Mouse (Mus musculus) midbrain, embryonic 14.5 days (tissue): Measurements from ENCODE around the gene Megf8. TPM values are rescaled to one million over a fixed set of nuclear protein-coding genes. Genes with fewer than 3 reads are reported as not detected.
A peak's percentile ranks its signal among the peaks of the same experiment; 100 is the strongest.

ENCODE experiments used
- ATAC-seq: fragments of 200-750 bp; cut with Nextera tagmentation; 2 replicates; pipeline ENCODE4 v1.8.0; 2017; ENCODE audit warnings: moderate number of reproducible peaks, moderate library complexity; ENCODE audit not compliant: low FRiP score, low TSS enrichment
- DNase-seq: peaks from one replicate; pipeline ENCODE4 v3.0.0-alpha.2; 2015
- H3K27ac ChIP-seq: fragments of 300-500 bp; sonication (generic); replicated peaks from 2 replicates; pipeline ENCODE4 v1.5.1; 2014; ENCODE audit warnings: mild to moderate bottlenecking, low read depth, low read length, moderate library complexity
- H3K27me3 ChIP-seq: fragments of 300-500 bp; sonication (generic); 2 replicates; pipeline ENCODE4 v1.6.1; 2014; ENCODE audit warnings: low read length, control low read depth, mixed read lengths; ENCODE audit not compliant: control insufficient read depth, insufficient read depth
- H3K36me3 ChIP-seq: fragments of 300-500 bp; sonication (generic); 2 replicates; pipeline ENCODE4 v1.6.1; 2014; ENCODE audit warnings: low read length, control low read depth; ENCODE audit not compliant: control insufficient read depth, insufficient read depth
- H3K4me1 ChIP-seq: fragments of 300-500 bp; sonication (generic); 2 replicates; pipeline ENCODE4 v1.6.1; 2014; ENCODE audit warnings: mild to moderate bottlenecking, antibody characterized with exemption, low read length, control low read depth; ENCODE audit not compliant: control insufficient read depth, insufficient read depth
- H3K4me2 ChIP-seq: fragments of 300-500 bp; sonication (generic); 2 replicates; pipeline ENCODE4 v1.6.1; 2014; ENCODE audit warnings: mild to moderate bottlenecking, low read length, moderate library complexity
- H3K4me3 ChIP-seq: fragments of 300-500 bp; sonication (generic); replicated peaks from 2 replicates; pipeline ENCODE4 v1.5.1; 2014; ENCODE audit warnings: low read depth, low read length
- H3K9ac ChIP-seq: fragments of 300-500 bp; sonication (generic); replicated peaks from 2 replicates; pipeline ENCODE4 v1.6.1; 2014; ENCODE audit warnings: mild to moderate bottlenecking, low read length, moderate library complexity
- H3K9me3 ChIP-seq: fragments of 300-500 bp; sonication (generic); 2 replicates; pipeline ENCODE4 v1.6.1; 2016; ENCODE audit warnings: low read length, control low read depth, mixed read lengths; ENCODE audit not compliant: control insufficient read depth
- WGBS: fragments of 180-500 bp; shearing (Covaris S2); extraction: QIAGEN DNeasy Blood & Tissue Kit; methylation state at CpG from one replicate; pipeline ENCODE4 v1.1.7; 2014; 5-methylcytosine and 5-hydroxymethylcytosine counted together
- polyA plus RNA-seq: library from polyadenylated mRNA; unstranded; fragments of >200 nt; fragmentation: Nextera tagmentation; extraction: Ambion mirVana; gene quantifications from 2 replicates; pipeline ENCODE4 v1.2.1, GENCODE M21; 2014

The Megf8 gene
- polyA plus RNA-seq = 21.6 and 23.2 TPM in 2 replicates

DNA sequence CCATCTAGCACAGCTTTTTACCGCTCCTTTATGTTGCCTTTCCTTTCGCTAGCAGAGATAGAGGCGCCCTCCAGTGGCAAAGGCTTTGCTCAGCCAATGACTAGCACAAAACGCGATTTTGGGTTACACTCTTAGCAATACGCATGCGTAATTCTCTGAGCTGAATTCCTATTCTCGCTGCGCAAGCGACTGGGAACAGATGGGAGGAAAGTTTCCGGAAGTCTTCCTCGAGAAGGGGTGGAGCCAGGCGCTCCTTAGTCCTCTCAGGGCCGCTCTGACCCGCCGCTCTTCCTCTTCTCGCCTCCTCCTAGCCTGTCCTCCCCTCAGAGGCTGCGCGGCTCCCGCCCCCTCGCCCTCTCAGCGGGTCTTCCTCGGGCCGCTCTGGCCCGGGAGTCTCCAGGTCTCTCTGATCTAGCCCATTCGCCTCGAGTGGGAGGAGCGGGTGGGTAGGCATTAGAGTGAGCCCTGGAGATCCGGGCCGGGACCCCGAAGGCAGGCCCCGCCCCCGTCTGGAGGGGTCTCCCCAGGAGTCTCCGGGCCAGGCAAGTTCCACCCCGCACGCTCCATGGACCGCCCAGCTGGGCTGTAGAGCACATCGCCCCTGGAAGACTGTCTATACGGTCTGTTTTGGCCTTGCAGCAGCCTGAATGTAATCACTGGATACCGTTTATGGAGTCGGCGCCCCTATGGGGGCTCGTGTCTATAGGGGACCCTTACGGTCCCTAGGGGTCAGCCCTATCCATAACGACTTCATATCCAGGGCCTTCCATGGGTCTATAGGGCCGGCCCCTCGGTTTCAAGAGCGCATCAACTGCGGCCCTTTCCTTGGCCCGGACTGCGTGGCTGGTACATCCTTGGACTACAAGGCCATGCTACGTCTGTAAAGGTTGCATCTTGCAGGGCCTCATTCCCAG, at the start of gene Megf8:
Gene Megf8 (plus strand): TSS at position 633 of the 914 bp plus-strand sequence.
- peak within 1 kb of the TSS; percentile 99 for H3K4me2 ChIP-seq
- H3K4me1 ChIP-seq = peaks cover 30% of the 10 kb centered on the region
- H3K27ac ChIP-seq = peak within 1 kb of the TSS; percentile 90
- peak within 1 kb of the TSS; percentile 89 for H3K9ac ChIP-seq
- H3K36me3 ChIP-seq = peaks cover 4% of the 10 kb centered on the region; the same call in 1 of the 2 replicates
- DNase-seq (peak; percentile 100), ATAC-seq (peak; percentile 97)
- WGBS = 1% methylated on average over 52 of the region's 52 CpGs
- peak within 1 kb of the TSS; percentile 68 for H3K4me3 ChIP-seq
- peaks cover 37% of the 10 kb centered on the region for H3K27me3 ChIP-seq
- H3K9me3 ChIP-seq = no peaks in the 10 kb centered on the region

GRCm38 (mm10) chr7:25267301-25267750, 49.6 kb upstream of the Megf8 start, which contains the start of gene Cic:
Gene Cic (plus strand): TSS chr7:25267704.
- DNase-seq (peak; percentile 100), ATAC-seq (peak; percentile 90)
- Histone ChIP-seq H3K27me3 (no peaks in the 10 kb centered on the region), H3K36me3 (peaks cover 12% of the 10 kb centered on the region), H3K9me3 (no peaks in the 10 kb centered on the region), H3K4me3 (peak within 1 kb of the TSS; percentile 62), H3K27ac (peak within 1 kb of the TSS; percentile 90), H3K4me1 (peaks cover 19% of the 10 kb centered on the region), H3K9ac (peak within 1 kb of the TSS; percentile 80), H3K4me2 (peak within 1 kb of the TSS; percentile 83)
- under 1% methylated on average over 29 of the region's 29 CpGs for WGBS

GRCm38 (mm10) chr7:25267751-25268463, 49.1 kb upstream of the Megf8 start:
- ATAC-seq = peak; percentile 95

GRCm38 (mm10) chr7:25268588-25268987, 48.4 kb upstream of the Megf8 start:
- no peaks in the 10 kb centered on the region for H3K9me3 ChIP-seq

More at GRCm38 (mm10) chr7:25267751-25268463, 49.1 kb upstream of the Megf8 start:
- peak overlapping the region; percentile 62 for H3K4me3 ChIP-seq
- H3K27me3 ChIP-seq = no peaks in the 10 kb centered on the region
- peaks cover 19% of the 10 kb centered on the region for H3K4me1 ChIP-seq
- peak overlapping the region; percentile 80 for H3K9ac ChIP-seq
- peak overlapping the region; percentile 83 for H3K4me2 ChIP-seq
- under 1% methylated on average over 33 of the region's 33 CpGs for WGBS
- H3K27ac ChIP-seq = peak overlapping the region; percentile 90
- peaks cover 18% of the 10 kb centered on the region for H3K36me3 ChIP-seq
- peak; percentile 100 for DNase-seq
- no peaks in the 10 kb centered on the region for H3K9me3 ChIP-seq

DNA sequence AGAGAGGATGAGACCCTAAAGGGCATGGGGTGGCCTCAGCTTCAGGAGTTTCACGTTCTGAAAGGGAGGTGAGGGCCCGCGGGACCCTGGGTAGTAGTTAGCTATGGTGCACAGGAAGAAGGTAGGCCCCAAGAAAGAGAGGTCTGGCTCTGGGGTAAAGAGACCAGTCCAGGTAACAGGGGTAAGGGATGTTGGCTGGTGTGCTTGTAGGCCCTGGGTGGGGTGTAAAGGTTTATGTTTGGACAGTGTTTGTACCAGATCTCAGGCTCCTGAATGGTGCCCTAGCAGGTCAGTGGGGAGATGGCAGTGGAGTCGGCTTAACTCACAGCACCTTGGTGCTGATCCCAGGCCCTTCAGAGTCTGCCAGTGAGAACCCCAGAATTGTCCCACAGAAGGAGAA, 47.9 kb upstream of the Megf8 start:
- Histone ChIP-seq H3K27me3 (no peaks in the 10 kb centered on the region), H3K9ac (peak overlapping the region; percentile 80), H3K4me3 (peak overlapping the region; percentile 62), H3K36me3 (peaks cover 26% of the 10 kb centered on the region), H3K4me2 (peak overlapping the region; percentile 83), H3K4me1 (peaks cover 21% of the 10 kb centered on the region), H3K27ac (0 out of 2 replicates have a peak overlapping the region, but pooled peaks have one; percentile 80), H3K9me3 (no peaks in the 10 kb centered on the region)
- ATAC-seq (no peak), DNase-seq (no peak)
- WGBS = 50% methylated on average over 4 of the region's 4 CpGs

More at GRCm38 (mm10) chr7:25268588-25268987, 48.4 kb upstream of the Megf8 start:
- H3K27me3 ChIP-seq = no peaks in the 10 kb centered on the region
- peaks cover 19% of the 10 kb centered on the region for H3K4me1 ChIP-seq
- DNase-seq (no peak), ATAC-seq (no peak)
- H3K36me3 ChIP-seq = peaks cover 25% of the 10 kb centered on the region
- peak overlapping the region; percentile 80 for H3K9ac ChIP-seq
- H3K27ac ChIP-seq = peak overlapping the region; percentile 80
- peak overlapping the region; percentile 62 for H3K4me3 ChIP-seq
- peak overlapping the region; percentile 83 for H3K4me2 ChIP-seq
- WGBS = 1% methylated on average over 7 of the region's 7 CpGs

- Histone ChIP-seq H3K9me3 (no peaks in the 10 kb centered on the region), H3K4me3 (peak overlapping the region; percentile 62), H3K36me3 (peaks cover 28% of the 10 kb centered on the region), H3K4me2 (peak overlapping the region; percentile 83), H3K9ac (peak overlapping the region; percentile 80; the same call in 1 of the 2 replicates), H3K27me3 (no peaks in the 10 kb centered on the region), H3K4me1 (peaks cover 23% of the 10 kb centered on the region), H3K27ac (no peak overlapping the region)
- ATAC-seq (no peak), DNase-seq (no peak)
- WGBS = 82% methylated on average over 8 of the region's 8 CpGs
Measured at GRCm38 (mm10) chr7:25269545-25270271, 47.3 kb upstream of the Megf8 start.

GRCm38 (mm10) chr7:25270652-25271633, 46.0 kb upstream of the Megf8 start:
- H3K9ac ChIP-seq = no peak overlapping the region
- H3K4me1 ChIP-seq = peaks cover 30% of the 10 kb centered on the region
- H3K4me3 ChIP-seq = no peak overlapping the region
- no peak overlapping the region for H3K4me2 ChIP-seq
- H3K9me3 ChIP-seq = no peaks in the 10 kb centered on the region
- no peak for ATAC-seq
- 90% methylated on average over 35 of the region's 35 CpGs for WGBS
- peaks cover 32% of the 10 kb centered on the region for H3K36me3 ChIP-seq
- no peak for DNase-seq
- no peak overlapping the region for H3K27ac ChIP-seq
- no peaks in the 10 kb centered on the region for H3K27me3 ChIP-seq
